Mouse (Mus musculus): ENCODE measurements around the gene Stpg3.

DNA sequence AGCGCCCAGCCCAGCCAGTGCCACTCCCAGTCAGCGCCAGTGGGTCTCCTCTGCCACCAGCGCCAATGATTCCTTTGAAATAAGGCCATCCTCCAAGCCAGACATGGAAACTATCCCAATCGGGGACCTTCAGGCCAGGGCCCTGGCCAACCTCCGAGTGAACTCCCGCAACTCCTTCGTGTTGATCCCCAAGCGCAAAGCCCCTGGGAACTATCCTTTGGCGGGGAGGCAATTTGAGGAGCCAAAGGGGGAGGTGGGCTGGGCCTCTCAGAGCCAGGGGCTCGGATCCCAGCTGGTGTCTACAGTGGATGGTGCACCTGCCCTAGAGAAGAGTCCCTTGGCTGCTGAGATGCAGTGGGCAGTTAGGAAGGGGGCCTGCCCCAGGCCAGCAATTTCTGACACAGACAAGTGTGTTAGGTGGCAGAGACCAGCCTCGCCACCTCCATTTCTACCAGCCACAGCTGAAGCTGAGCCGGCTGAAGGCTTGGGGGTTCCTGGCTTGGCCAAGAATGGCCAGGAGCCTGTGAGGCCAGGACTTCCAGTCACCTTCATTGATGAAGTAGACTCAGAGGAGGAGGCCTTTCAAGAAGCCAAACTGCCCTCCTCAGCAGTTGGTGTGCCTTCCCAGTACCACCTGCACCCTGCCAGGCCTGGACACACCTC is 49.3 kb upstream of the Stpg3 start:
- TF ChIP-seq CTCF (IDR thresholded peaks at IDR 0.05; ENCODE audit: low read depth): no peak
- TF ChIP-seq EP300 (IDR thresholded peaks at IDR 0.05; ENCODE audit: low read depth): no peak

Measured in liver, postnatal 0 days (tissue).